Mouse (Mus musculus) frontal cortex, adult 2 months (tissue): ENCODE measurements around the gene Nfkb2. TPM values are rescaled to one million over a fixed set of nuclear protein-coding genes. Genes with fewer than 3 reads are reported as not detected.
A peak's percentile ranks its signal among the peaks of the same experiment; 100 is the strongest.

Experiments used
- DNase-seq, 2 experiments: peaks; one replicate each; pipeline ENCODE4 v3.0.0; 2022; ENCODE audit warnings: low spot score in 1 of 2; ENCODE audit errors: extremely low spot score in 1 of 2
- polyA plus RNA-seq: library from polyadenylated mRNA; depleted of rRNA; stranded (reverse); fragments of >200 nt; gene quantifications from 2 replicates; pipeline ENCODE4 v1.2.3, GENCODE M21; 2012; rRNA removed

The Nfkb2 gene
- 2.9 and 3.1 TPM in 2 replicates for polyA plus RNA-seq

DNA sequence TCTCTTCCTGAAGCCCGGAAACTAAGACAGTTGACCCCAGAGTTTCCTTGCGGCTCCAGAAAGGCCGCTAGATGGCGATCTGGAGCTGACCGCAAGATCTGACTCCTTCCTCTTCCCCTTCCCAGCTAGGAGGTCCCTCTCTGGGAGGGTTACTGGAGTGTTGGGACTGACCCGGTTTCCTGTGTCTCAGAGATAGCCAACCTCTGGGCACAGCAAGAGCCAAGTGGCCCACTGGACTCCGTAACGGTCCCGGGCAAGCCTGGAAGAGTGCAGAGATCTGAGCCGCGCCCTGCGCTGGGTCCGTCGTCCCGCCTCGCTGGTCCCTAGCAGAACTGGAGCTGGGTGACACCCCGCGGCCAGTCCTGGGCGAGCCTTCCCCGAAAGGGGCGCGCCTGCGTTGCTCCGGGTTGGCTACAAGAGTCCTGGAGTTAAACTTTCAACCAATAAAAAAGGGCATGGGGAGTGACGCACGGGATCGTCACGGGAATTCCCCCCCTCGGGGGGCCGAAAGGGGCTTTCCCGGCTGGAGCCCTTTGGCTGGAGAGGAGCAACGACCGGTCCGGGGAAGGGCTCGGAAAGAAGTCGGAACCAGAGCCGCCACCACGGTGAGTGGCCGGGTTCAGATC, at the start of gene Nfkb2:
Gene Nfkb2, plus strand, starts transcription at position 105 of the 626 bp plus-strand sequence.
- DNase-seq, result peak in 1 of 2 experiments; percentile 86

DNA sequence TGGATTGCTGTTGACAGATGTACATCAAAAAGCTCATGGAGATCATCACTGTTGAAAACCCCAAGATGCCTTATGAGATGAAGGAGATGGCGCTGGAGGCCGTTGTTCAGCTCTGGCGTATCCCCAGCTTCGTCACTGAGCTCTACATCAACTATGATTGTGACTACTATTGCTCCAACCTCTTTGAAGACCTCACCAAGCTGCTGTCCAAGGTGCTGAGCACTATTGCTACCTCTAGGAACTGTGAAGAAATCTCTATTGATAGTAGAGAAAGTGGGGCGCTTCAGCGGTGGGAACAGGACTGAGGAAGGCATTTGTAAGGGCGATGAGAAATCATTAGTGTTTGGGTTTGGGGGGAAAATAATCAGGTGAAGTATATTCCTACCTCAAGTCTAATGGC, 39.4 kb upstream of the Nfkb2 start:
- no peak for DNase-seq

GRCm38 (mm10) chr19:46275307-46275706, 28.8 kb upstream of the Nfkb2 start:
- DNase-seq, result no peak

DNA sequence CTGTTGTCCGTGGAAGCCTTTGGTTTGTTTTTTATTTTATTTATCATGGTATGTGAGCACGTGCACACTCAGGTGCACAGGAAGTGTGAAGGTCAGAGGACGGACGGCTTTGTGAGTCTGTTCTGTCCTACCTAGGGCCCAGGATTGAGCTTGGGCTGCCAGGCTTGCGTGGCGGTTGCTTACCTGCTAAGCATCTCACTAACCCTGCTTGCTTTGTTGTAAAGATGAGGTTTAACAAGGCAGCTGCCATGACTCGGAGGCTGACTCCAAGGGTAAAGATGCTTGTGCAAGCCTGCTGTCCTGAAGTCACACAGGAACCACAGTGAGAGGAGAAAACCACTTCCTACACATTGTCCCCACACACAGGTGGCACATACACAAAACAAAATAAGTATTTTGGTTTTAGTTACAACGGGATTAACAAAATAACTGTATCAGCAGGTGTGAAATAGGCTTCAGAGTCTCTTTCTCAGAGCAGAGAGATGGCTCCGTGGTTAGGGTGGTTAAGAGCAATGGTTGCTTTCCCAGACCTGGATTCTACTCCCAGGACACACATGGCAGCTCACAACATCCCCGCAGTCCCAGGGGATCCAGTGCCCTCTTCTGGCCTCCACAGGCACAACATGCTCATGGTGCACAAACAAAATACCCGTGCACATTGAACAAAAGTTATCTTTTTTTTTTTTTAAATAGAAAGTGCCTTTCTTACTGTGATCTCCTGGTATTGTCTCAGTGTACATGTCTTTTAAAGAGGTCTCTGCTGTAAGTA, 21.9 kb upstream of the Nfkb2 start:
- DNase-seq, result no peak

DNA sequence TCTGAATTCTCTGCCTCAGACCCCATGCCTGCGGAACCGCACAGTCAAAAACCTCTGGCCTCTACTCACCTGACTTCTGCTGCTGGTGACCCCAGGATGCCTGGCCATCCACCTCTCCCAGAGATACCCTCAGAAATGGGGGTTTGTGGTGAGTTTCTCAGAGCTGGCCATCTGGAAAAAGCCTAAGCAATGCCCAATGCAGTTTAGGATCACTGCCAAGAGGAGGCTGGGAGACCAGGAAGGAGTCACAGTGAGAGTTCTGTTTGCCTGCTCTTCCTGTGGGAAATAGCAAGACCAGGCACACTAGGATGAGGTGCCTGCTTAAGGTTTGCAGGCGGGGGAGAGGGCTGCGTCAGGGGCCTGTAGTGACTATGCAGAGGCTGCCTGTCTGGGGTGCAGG, 19.4 kb upstream of the Nfkb2 start:
- no peak for DNase-seq

DNA sequence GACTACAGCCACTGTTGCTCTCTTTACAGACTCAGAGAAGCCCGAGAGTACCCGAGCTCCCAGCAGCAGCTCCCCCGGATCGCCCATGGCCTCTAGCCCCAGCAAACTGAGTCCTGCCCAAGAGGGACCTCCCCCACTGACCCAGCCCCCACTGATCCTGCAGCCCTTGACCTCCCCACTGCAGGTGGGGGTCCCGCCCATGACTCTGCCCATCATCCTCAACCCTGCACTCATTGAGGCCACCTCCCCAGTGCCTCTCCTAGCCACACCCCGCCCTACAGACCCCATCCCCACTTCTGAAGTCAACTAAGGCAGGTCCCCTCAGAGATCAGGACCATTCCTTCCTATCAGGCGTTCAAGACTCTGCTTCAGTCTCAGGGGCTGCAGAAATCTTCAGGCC, 18.5 kb upstream of the Nfkb2 start:
- DNase-seq, result no peak

DNA sequence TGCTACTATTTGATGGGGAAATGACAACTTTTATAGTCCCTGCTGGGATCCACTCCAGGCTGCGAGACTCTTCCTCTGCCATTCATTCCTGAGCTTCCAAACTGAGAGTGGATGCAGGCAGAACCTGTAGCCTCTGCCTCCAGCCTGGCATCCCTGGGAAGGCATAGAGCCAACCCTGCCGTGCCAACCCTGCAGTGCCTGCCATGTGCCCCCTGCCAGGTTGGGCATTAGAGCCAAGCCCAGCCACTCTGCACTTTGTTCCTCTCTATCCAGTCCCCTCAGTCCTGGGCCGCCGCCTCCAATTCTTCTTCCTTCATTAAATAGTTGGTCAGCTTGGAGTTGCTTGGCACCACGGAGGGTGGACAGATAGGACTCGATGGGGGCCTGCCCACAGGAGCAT, 18.1 kb upstream of the Nfkb2 start:
- no peak for DNase-seq

GRCm38 (mm10) chr19:46286926-46287325, 17.2 kb upstream of the Nfkb2 start:
- DNase-seq, result no peak

GRCm38 (mm10) chr19:46287566-46287965, 16.6 kb upstream of the Nfkb2 start:
- DNase-seq, result no peak

GRCm38 (mm10) chr19:46290535-46291105, 13.5 kb upstream of the Nfkb2 start:
- no peak for DNase-seq

DNA sequence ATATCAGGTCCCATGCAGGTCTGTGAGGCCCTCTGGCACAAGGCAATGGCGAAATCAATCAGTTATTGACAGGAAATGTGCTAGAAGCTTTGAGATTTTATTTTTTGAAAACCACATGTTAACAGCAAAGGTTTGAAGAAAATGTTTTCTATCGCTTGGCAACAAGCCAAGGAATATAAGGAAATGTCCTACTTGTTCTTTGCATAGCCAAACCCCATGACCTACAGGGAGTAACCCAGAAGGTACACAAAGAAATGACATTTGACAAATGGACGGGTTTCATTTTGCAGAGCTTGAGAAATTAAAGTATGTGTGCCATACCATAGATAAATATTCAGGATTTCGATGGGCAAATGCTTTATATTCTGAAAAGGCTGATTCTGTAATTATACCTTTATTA, 7.2 kb upstream of the Nfkb2 start:
- no peak for DNase-seq

DNA sequence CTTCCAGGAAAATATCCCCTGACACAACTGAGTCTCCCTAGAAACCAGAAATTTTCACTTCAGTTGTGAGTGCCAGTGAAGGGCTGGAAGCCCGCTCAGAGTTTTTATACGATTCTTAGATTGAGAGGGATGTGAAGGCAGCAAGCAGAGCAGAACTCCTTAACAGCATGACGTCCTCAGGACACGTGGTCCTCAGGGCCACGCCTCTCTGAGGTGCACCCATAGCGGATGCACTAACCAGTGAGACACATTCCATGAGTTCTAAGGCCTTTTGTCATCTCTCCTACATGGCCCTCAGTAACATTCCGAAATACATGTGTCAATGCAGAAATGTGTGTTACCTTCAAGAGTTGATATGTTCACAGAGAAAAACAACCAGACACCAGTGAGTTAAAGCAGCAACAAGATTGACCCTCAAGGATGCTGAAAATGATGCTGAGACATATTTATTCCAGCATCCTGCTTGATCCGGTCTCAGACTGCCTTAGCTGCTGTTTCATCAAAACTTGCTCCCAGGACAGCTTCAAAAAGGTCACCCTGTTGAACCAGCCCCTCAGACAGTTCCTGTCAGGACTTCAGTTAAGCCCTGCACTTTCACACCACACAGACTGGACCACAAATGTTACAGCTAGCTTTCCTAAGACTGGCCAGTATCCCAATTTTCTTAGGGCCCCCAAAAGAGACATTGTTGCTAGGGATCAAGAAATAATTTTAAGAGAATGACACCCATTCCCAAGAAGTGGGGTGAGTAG, 3.6 kb upstream of the Nfkb2 start:
- no peak for DNase-seq

DNA sequence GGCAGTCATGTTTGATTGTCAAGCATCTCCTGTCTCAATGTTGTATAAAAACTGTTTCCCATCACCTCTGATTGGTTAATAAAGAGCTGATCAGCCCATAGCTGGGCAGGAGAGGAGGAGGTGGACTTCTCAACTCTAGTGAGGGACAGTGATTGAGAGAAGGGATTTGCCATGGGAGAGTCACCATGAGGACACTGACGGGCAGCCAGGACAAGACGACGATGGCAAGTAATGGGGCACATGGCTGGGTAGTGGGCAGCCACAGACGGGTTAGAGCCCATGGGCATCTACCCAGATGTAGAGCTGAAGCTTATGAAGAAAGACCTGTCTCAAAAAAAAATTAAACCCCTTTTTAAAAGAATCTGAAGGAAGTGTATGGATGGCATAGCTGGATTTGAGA, 1.6 kb upstream of the Nfkb2 start:
- no peak for DNase-seq

DNA sequence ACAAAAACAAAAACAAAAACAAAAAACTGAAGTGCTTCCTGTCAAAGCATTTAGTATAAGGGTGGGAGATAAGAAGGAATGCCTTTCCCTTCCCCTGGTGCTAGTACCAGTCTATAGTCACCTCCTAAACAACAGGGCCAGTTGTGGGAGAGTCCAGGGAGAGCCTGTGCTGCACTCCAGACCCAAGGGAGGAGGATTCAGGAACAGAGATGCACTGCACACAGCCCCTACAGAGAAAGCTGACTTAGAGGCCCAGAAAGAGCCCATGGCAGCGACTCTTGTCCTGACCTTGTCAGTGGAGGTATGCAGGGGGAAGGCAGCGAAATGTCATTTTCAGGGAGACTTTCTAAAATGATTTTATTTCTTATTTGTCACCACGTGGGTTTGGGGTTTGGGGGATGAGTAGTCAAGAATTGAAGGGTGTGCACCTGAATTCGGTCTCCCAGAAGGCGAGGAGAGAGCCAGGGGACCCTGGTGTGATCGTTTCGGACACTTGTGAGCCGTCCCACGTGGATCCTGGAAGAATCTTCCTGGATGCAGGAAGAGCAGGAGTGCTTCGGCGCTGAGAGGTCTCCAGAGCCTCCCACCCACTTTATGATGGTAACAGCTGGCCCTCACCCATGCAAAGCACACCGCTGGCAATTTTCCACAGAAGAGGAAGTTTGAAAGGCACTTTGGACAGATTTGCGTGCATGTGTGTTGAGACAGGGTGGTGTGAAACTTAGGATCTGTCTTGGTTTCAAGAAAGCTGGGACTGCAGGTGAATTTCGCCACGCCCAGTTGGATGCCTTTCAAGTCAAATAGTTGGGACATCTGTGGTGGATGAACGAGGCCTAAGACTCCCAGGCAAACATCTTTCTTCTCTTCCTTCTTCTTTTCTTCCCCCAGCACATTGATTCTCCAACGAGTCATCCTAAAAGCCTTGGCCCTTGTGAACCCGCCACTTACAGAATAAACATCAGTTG, 587 bp upstream of the Nfkb2 start:
- no peak for DNase-seq

DNA sequence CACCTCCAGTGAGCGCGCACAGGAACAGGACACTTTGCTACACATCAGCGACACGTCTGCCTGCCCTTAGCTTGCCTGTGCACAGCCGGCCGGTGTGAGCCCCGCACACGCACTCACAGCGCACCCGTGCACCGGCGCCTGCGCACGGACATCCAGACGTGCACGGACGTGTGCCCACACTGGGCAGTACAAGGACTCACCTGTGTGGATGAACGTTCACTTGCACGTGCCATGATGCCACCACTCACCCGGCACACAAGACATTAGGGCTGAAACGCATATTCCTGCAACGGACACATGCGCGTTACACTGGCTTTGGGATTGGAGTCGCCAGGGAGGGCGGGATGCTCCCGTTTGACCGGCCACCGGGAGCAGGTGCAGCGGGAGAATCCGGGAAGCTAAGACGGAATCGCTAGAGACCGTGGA, 801 bp downstream of the Nfkb2 start:
- no peak for DNase-seq

GRCm38 (mm10) chr19:46305432-46306267, 1.5 kb downstream of the Nfkb2 start:
- no peak for DNase-seq

- no peak for DNase-seq
Measured at GRCm38 (mm10) chr19:46306268-46306610, 2.1 kb downstream of the Nfkb2 start.

GRCm38 (mm10) chr19:46306751-46307289, 2.7 kb downstream of the Nfkb2 start:
- DNase-seq, result no peak

- no peak for DNase-seq
Measured at GRCm38 (mm10) chr19:46307781-46308180, 3.7 kb downstream of the Nfkb2 start.
